In the genomic region with DNA sequence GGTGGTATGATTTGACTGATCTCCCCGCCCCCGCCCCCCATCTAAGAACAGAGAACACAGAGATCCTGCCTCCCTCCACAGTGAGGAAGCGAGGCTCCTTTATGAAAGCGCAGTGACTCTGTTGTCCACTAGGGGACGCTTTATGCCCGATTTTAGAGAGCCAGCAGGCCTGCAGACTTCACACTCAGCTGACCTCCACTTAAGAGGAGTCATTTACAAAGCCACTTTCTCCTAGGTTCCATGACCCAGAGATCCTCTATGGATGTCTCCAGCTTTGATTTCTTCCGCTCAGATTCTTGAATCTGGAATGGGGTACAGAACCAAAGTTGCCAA, we compare ENCODE assay signal across 9 mouse cellular contexts. TPM values are rescaled to one million over a fixed set of nuclear protein-coding genes. Genes with fewer than 3 reads are reported as not detected.
A peak's percentile ranks its signal among the peaks of the same experiment; 100 is the strongest.
DNase-seq lines count a peak whose midpoint lies in the region; ATAC-seq and TF ChIP-seq lines count a peak whose summit lies in the region.
"Had no signal": no experiment of that assay in that cellular context is flagged by ENCODE, and none has a peak within 500 bp of the region (broad histone marks: within the 10 kb centered on the region; RNA-seq: fewer than 3 reads in every experiment).

No protein-coding gene starts in this region.

- no peak overlapping the region for H3K27ac ChIP-seq in liver, adult 2 months (replicated peaks; ENCODE audit: insufficient read depth, low read depth, low read length)

- no peaks in the 10 kb centered on the region for H3K27me3 ChIP-seq in liver, adult 2 months (ENCODE audit: control insufficient read depth, insufficient read depth, low read length)
- H3K27me3 ChIP-seq: embryonic facial prominence, embryonic 15.5 days had no signal

- TF ChIP-seq CTCF in liver, adult 2 months (IDR thresholded peaks at IDR 0.05; ENCODE audit: low read depth, low read length): peak; percentile 90

- TF ChIP-seq POLR2A in liver, adult 2 months (IDR thresholded peaks at IDR 0.05; ENCODE audit: extremely low read depth, insufficient read depth, low read length): no peak

- H3K9ac ChIP-seq in liver, adult 2 months (ENCODE audit: low read depth, low read length): no peak overlapping the region
- H3K9ac ChIP-seq: embryonic facial prominence, embryonic 15.5 days had no signal

- DNase-seq in 416B (ENCODE audit: low read depth): peak; percentile 89
- peak; percentile 88 for DNase-seq in embryo, embryonic 10 days (ENCODE audit: low spot score)
- peak; percentile 84 to 90 for DNase-seq in heart, adult 18-20 months
- peak; percentile 69 for DNase-seq in kidney, adult 11 months
- peak; percentile 52 for DNase-seq in liver, adult 2 months (ENCODE audit: extremely low read depth, low read depth, low spot score)
- DNase-seq in monocyte, adult 2 months (ENCODE audit: low read depth in 1 of 2, low spot score in 2 of 2): peak; percentile 31 to 58
- peak; percentile 60 to 70 for DNase-seq in spleen, postnatal 36 days (ENCODE audit: low spot score in 2 of 2)

- whole genome bisulfite sequencing in liver, adult 2 months: 9% methylated on average over 7 of the region's 7 CpGs

- no peak overlapping the region for H3K4me3 ChIP-seq in liver, adult 2 months (ENCODE audit: insufficient read depth, low read depth, low read length)
- H3K4me3 ChIP-seq: embryonic facial prominence, embryonic 15.5 days had no signal

- no peaks in the 10 kb centered on the region for H3K79me2 ChIP-seq in liver, adult 2 months (ENCODE audit: control insufficient read depth, insufficient read depth, low read length)

- no peaks in the 10 kb centered on the region for H3K4me1 ChIP-seq in liver, adult 2 months (ENCODE audit: control insufficient read depth, insufficient read depth, low read length)

- H3K36me3 ChIP-seq in liver, adult 2 months (ENCODE audit: control insufficient read depth, insufficient read depth, low read length): no peaks in the 10 kb centered on the region
- H3K36me3 ChIP-seq: embryonic facial prominence, embryonic 15.5 days had no signal

- ATAC-seq in activated CD4-positive, CD25-positive, alpha-beta regulatory T cell, adult 4 months: peak; percentile 34

RNA-seq across cellular contexts. Expression of a gene that starts 9.7 kb away (rescaled TPM):
- polyA plus RNA-seq in activated CD4-positive, CD25-positive, alpha-beta regulatory T cell, adult 4 months (2017; shearing (Covaris generic)): 10 to 100 TPM; 21.9 to 29.4 TPM
- total RNA-seq in heart, adult 18-20 months (2021): 10 to 100 TPM; 43.8 to 47.7 TPM
- 7.9 and 9.9 TPM in 2 replicates for total RNA-seq in liver, adult 2 months (2014; rRNA removed)
- 5.0 and 7.9 TPM in 2 replicates for polyA plus RNA-seq in liver, adult 2 months (2012; rRNA removed)

RNA-seq across cellular contexts. Expression of a gene that starts 32.9 kb away (rescaled TPM):
- polyA plus RNA-seq in activated CD4-positive, CD25-positive, alpha-beta regulatory T cell, adult 4 months (2017; shearing (Covaris generic)): not detected
- 1 to 10 TPM; 3.8 to 4.0 TPM for total RNA-seq in heart, adult 18-20 months (2021)
- 1.2 and 2.1 TPM in 2 replicates for total RNA-seq in liver, adult 2 months (2014; rRNA removed)
- polyA plus RNA-seq in liver, adult 2 months (2012; rRNA removed): 0.19 and 0.57 TPM in 2 replicates
